Comparison of ENCODE assay signal across 12 mouse cellular contexts in the genomic region with DNA sequence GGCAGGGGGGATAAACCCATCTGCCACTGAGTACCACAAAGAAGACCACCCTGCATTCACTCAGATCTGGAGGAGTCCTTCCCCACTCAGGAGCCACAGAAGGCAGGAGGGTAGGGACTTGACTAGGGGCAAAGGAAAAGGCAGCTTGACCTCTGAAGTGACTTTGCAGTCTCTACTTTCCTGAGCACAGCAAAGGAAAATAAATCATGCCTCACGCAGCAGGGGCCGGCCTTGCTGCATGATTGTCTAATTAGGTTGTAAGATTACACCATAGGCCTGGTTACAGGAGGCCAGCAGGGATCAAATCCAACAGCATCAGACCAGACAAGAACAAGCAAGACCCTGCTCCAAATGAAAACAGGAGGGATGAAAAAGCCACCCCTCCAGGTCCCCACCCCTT.
DNase-seq lines count a peak whose midpoint lies in the region; ATAC-seq and TF ChIP-seq lines count a peak whose summit lies in the region.
"Had no signal": no experiment of that assay in that cellular context is flagged by ENCODE, and none has a peak within 500 bp of the region (broad histone marks: within the 10 kb centered on the region; RNA-seq: fewer than 3 reads in every experiment).

No protein-coding gene starts in this region.

- no peak overlapping the region for H3K4me2 ChIP-seq in heart, embryonic 11.5 days
- no peak overlapping the region for H3K4me2 ChIP-seq in lung, postnatal 0 days (replicated peaks; ENCODE audit: low read depth, low read length)
- H3K4me2 ChIP-seq in midbrain, postnatal 0 days (ENCODE audit: low read depth, low read length, poor library complexity, severe bottlenecking) = no peak overlapping the region
- H3K4me2 ChIP-seq: forebrain, embryonic 13.5 days had no signal

- no peak for ATAC-seq in heart, embryonic 11.5 days (replicated peaks; ENCODE audit: insufficient number of reproducible peaks, low FRiP score, low TSS enrichment)
- peak; percentile 80 for ATAC-seq in lung, postnatal 0 days
- no peak for ATAC-seq in midbrain, postnatal 0 days (ENCODE audit: low FRiP score)
- ATAC-seq: forebrain, embryonic 13.5 days had no signal

- WGBS in heart, embryonic 11.5 days (ENCODE audit: insufficient replicate concordance) = 42% methylated on average over 2 of the region's 2 CpGs
- WGBS in lung, postnatal 0 days = 42% methylated on average over 2 of the region's 2 CpGs
- 55% methylated on average over 2 of the region's 2 CpGs for WGBS in midbrain, postnatal 0 days

- H3K27me3 ChIP-seq in heart, embryonic 11.5 days (ENCODE audit: control insufficient read depth, insufficient read depth, low read length) = no peaks in the 10 kb centered on the region
- no peaks in the 10 kb centered on the region for H3K27me3 ChIP-seq in lung, postnatal 0 days (replicated peaks; ENCODE audit: insufficient read depth, low read length)
- H3K27me3 ChIP-seq in midbrain, postnatal 0 days (ENCODE audit: insufficient read depth, low read length) = no peaks in the 10 kb centered on the region
- H3K27me3 ChIP-seq: forebrain, embryonic 13.5 days had no signal

- no peak overlapping the region for H3K27ac ChIP-seq in heart, embryonic 11.5 days (ENCODE audit: low read depth, low read length)
- peak overlapping the region; percentile 44 for H3K27ac ChIP-seq in lung, postnatal 0 days (ENCODE audit: low read length)
- no peak overlapping the region for H3K27ac ChIP-seq in midbrain, postnatal 0 days (ENCODE audit: low read depth, low read length)
- H3K27ac ChIP-seq: forebrain, embryonic 13.5 days had no signal

- no peak overlapping the region for H3K9ac ChIP-seq in heart, embryonic 11.5 days (ENCODE audit: low read depth, low read length)
- H3K9ac ChIP-seq in lung, postnatal 0 days (replicated peaks; ENCODE audit: low read depth) = no peak overlapping the region
- H3K9ac ChIP-seq in midbrain, postnatal 0 days (replicated peaks; ENCODE audit: low read length, poor library complexity, severe bottlenecking) = no peak overlapping the region
- H3K9ac ChIP-seq: forebrain, embryonic 13.5 days had no signal

- TF ChIP-seq EP300 in lung, postnatal 0 days (IDR thresholded peaks at IDR 0.05) = no peak

- H3K36me3 ChIP-seq in heart, embryonic 11.5 days (ENCODE audit: control insufficient read depth, insufficient read depth, low read length) = no peaks in the 10 kb centered on the region
- H3K36me3 ChIP-seq in lung, postnatal 0 days (ENCODE audit: insufficient read depth, low read length) = no peaks in the 10 kb centered on the region
- no peaks in the 10 kb centered on the region for H3K36me3 ChIP-seq in midbrain, postnatal 0 days (ENCODE audit: insufficient read depth, low read length)

- H3K9me3 ChIP-seq in heart, embryonic 11.5 days (replicated peaks; ENCODE audit: control insufficient read depth, low read length) = no peaks in the 10 kb centered on the region
- no peaks in the 10 kb centered on the region for H3K9me3 ChIP-seq in lung, postnatal 0 days (ENCODE audit: low read length)
- H3K9me3 ChIP-seq in midbrain, postnatal 0 days (ENCODE audit: low read length) = no peaks in the 10 kb centered on the region
- H3K9me3 ChIP-seq: forebrain, embryonic 13.5 days had no signal

- peak; percentile 86 for DNase-seq in heart, adult 11 months
- no peak for DNase-seq in lung, postnatal 0 days (ENCODE audit: low spot score)
- no peak for DNase-seq in lung, postnatal 14 days
- peak; percentile 75 for DNase-seq in embryo, embryonic 10 days (ENCODE audit: low spot score)
- peak; percentile 39 for DNase-seq in retina, postnatal 1 day
- DNase-seq in ovary, postnatal 10 days (ENCODE audit: low spot score) = no peak
- no peak for DNase-seq in midbrain, postnatal 0 days (ENCODE audit: low spot score)
- DNase-seq: gastrocnemius, postnatal 36 days; heart, postnatal 14 days; thymus, postnatal 4 days had no signal

- H3K4me1 ChIP-seq in heart, embryonic 11.5 days (ENCODE audit: control insufficient read depth, insufficient read depth, low read length) = no peaks in the 10 kb centered on the region
- no peaks in the 10 kb centered on the region for H3K4me1 ChIP-seq in lung, postnatal 0 days (ENCODE audit: insufficient read depth, low read depth, low read length)
- H3K4me1 ChIP-seq in midbrain, postnatal 0 days (ENCODE audit: insufficient read depth, low read length) = no peaks in the 10 kb centered on the region

- no peak overlapping the region for H3K4me3 ChIP-seq in heart, embryonic 11.5 days (ENCODE audit: low read depth, low read length)
- no peak overlapping the region for H3K4me3 ChIP-seq in lung, postnatal 0 days (ENCODE audit: low read depth, low read length)
- H3K4me3 ChIP-seq in midbrain, postnatal 0 days (ENCODE audit: low read depth, low read length) = no peak overlapping the region
- H3K4me3 ChIP-seq: forebrain, embryonic 13.5 days had no signal

- no peak for TF ChIP-seq CTCF in lung, postnatal 0 days (IDR thresholded peaks at IDR 0.05)
- no peak for TF ChIP-seq CTCF in midbrain, postnatal 0 days (IDR thresholded peaks at IDR 0.05)

Comparison
In these comparisons a context has a peak if more than half of its experiments do, and no peak if none do; other contexts are left out.
1. DNase-seq: peak in heart, adult 11 months (single experiment), embryo, embryonic 10 days (single experiment) and retina, postnatal 1 day (single experiment); none in lung, postnatal 0 days (single experiment), lung, postnatal 14 days (single experiment), ovary, postnatal 10 days (single experiment) and midbrain, postnatal 0 days (single experiment).